Mouse (Mus musculus): ENCODE results near the gene Fcrl6. TPM values are rescaled to one million over a fixed set of nuclear protein-coding genes. Genes with fewer than 3 reads are reported as not detected.

Fcrl6 gene
- total RNA-seq (2021), result not detected

GRCm38 (mm10) chr1:172602326-172602725, at the start of gene Fcrl6:
TSS of gene Fcrl6 (minus strand) at chr1:172602551.
- intact Hi-C loops (cut with DNase I), result no loop called here
- no peak for DNase-seq (ENCODE audit: low spot score in 2 of 2)

- intact Hi-C loops (cut with DNase I), result no loop called here
- no peak for DNase-seq (ENCODE audit: low spot score in 2 of 2)
These were observed 49.1 kb upstream of the Fcrl6 start for GRCm38 (mm10) chr1:172651288-172651987.

- DNase-seq (ENCODE audit: low spot score in 2 of 2), result no peak
- intact Hi-C loops (cut with DNase I), result no loop called here
These were observed 48.4 kb upstream of the Fcrl6 start for GRCm38 (mm10) chr1:172650519-172651287.

- intact Hi-C loops (cut with DNase I), result no loop called here
These were observed 47.0 kb upstream of the Fcrl6 start for GRCm38 (mm10) chr1:172649396-172649795.

GRCm38 (mm10) chr1:172647236-172647635, 44.9 kb upstream of the Fcrl6 start:
- intact Hi-C loops (cut with DNase I), result no loop called here
- DNase-seq (ENCODE audit: low spot score in 2 of 2), result no peak

More at GRCm38 (mm10) chr1:172649396-172649795, 47.0 kb upstream of the Fcrl6 start:
- no peak for DNase-seq (ENCODE audit: low spot score in 2 of 2)

- intact Hi-C loops (cut with DNase I), result loop anchor here (5.0 kb wide), 1 partner anchor 684 kb away; no protein-coding TSS in a partner anchor
- DNase-seq (ENCODE audit: low spot score in 2 of 2), result peak in 1 of 2 experiments; percentile 24
These were observed 36.4 kb upstream of the Fcrl6 start for GRCm38 (mm10) chr1:172638781-172639180.

- intact Hi-C loops (cut with DNase I), result loop anchor here (5.0 kb wide), 1 partner anchor 684 kb away; no protein-coding TSS in a partner anchor
- no peak for DNase-seq (ENCODE audit: low spot score in 2 of 2)
These were observed 35.5 kb upstream of the Fcrl6 start for GRCm38 (mm10) chr1:172637801-172638200.

GRCm38 (mm10) chr1:172636266-172636665, 33.9 kb upstream of the Fcrl6 start:
- no peak for DNase-seq (ENCODE audit: low spot score in 2 of 2)
- intact Hi-C loops (cut with DNase I), result loop anchor here (5.0 kb wide), 1 partner anchor 686 kb away; no protein-coding TSS in a partner anchor

- no peak for DNase-seq (ENCODE audit: low spot score in 2 of 2)
- intact Hi-C loops (cut with DNase I), result loop anchor here (5.0 kb wide), 1 partner anchor 687 kb away; no protein-coding TSS in a partner anchor
These were observed 32.9 kb upstream of the Fcrl6 start for GRCm38 (mm10) chr1:172635258-172635657.

- intact Hi-C loops (cut with DNase I), result loop anchor here (5.0 kb wide), 1 partner anchor 763 kb away; no protein-coding TSS in a partner anchor
- DNase-seq (ENCODE audit: low spot score in 2 of 2), result no peak
These were observed 31.8 kb upstream of the Fcrl6 start for GRCm38 (mm10) chr1:172634136-172634535.

GRCm38 (mm10) chr1:172632451-172633326, 30.3 kb upstream of the Fcrl6 start, which contains the start of gene Dusp23:
TSS of gene Dusp23 (minus strand) at chr1:172632962.
- DNase-seq (ENCODE audit: low spot score in 2 of 2), result peak; percentile 92 to 95
- intact Hi-C loops (cut with DNase I), result loop anchor here (1.0 to 5.0 kb wide), 4 partner anchors 14 to 765 kb away; no protein-coding TSS in a partner anchor

- intact Hi-C loops (cut with DNase I), result loop anchor here (2.0 to 5.0 kb wide), 3 partner anchors 13 to 766 kb away; no protein-coding TSS in a partner anchor
- DNase-seq (ENCODE audit: low spot score in 2 of 2), result no peak
These were observed 29.4 kb upstream of the Fcrl6 start for GRCm38 (mm10) chr1:172631721-172632120.

- DNase-seq (ENCODE audit: low spot score in 2 of 2), result no peak
- intact Hi-C loops (cut with DNase I), result loop anchor here (5.0 kb wide), 1 partner anchor 767 kb away; no protein-coding TSS in a partner anchor
These were observed 27.5 kb upstream of the Fcrl6 start for GRCm38 (mm10) chr1:172629831-172630230.

- intact Hi-C loops (cut with DNase I), result no loop called here
- DNase-seq (ENCODE audit: low spot score in 2 of 2), result no peak
These were observed 24.0 kb upstream of the Fcrl6 start for GRCm38 (mm10) chr1:172626306-172626705.

GRCm38 (mm10) chr1:172624081-172624480, 21.7 kb upstream of the Fcrl6 start:
- intact Hi-C loops (cut with DNase I), result no loop called here
- DNase-seq (ENCODE audit: low spot score in 2 of 2), result no peak

- intact Hi-C loops (cut with DNase I), result no loop called here
These were observed 21.2 kb upstream of the Fcrl6 start for GRCm38 (mm10) chr1:172623599-172623998.

GRCm38 (mm10) chr1:172619235-172619634, 16.9 kb upstream of the Fcrl6 start:
- intact Hi-C loops (cut with DNase I), result loop anchor here (2.0 to 5.0 kb wide), 2 partner anchors 14 to 778 kb away; partner anchors contain the start of gene Dusp23
- peak; percentile 47 to 57 for DNase-seq (ENCODE audit: low spot score in 2 of 2)

More at GRCm38 (mm10) chr1:172623599-172623998, 21.2 kb upstream of the Fcrl6 start:
- DNase-seq (ENCODE audit: low spot score in 2 of 2), result no peak

- DNase-seq (ENCODE audit: low spot score in 2 of 2), result no peak
- intact Hi-C loops (cut with DNase I), result loop anchor here (2.0 to 5.0 kb wide), 2 partner anchors 15 to 779 kb away; partner anchors contain the start of gene Dusp23
These were observed 15.8 kb upstream of the Fcrl6 start for GRCm38 (mm10) chr1:172618141-172618540.

All from left cerebral cortex, postnatal 25 days (tissue).